ENCODE assay signal across 15 mouse cellular contexts in the genomic region with DNA sequence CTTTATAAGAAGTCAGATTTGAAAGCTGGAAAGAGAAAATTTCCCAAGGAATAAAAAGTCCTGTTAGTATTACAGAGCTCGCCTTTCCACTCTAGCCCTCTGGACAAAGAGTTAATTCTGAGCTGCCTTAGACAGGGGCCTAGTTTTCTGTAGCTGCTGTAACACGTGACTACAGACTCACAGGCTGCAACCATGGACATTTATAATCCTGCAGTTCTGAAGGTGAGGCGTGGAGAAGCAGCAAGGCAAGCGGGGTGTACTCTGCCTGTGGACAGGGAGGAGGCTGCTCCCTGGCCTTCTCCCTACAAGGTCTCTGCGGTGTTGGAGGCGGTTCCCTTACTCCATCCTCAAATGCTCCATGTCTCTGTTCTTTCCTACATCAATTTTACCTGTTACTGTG.
DNase-seq lines count a peak whose midpoint lies in the region; ATAC-seq and TF ChIP-seq lines count a peak whose summit lies in the region.
"Had no signal": no experiment of that assay in that cellular context is flagged by ENCODE, and none has a peak within 500 bp of the region (broad histone marks: within the 10 kb centered on the region; RNA-seq: fewer than 3 reads in every experiment).

No protein-coding gene starts in this region.

- intact Hi-C loops in gastrocnemius, postnatal 14 days (cut with DNase I; ENCODE audit: low total_unique reads) = no loop called here

- WGBS in kidney, adult 2 months = 51% methylated on average over 6 of the region's 6 CpGs
- WGBS in kidney, embryonic 16.5 days = 62% methylated on average over 6 of the region's 6 CpGs
- WGBS in hindbrain, embryonic 12.5 days = 80% methylated on average over 6 of the region's 6 CpGs
- 44% methylated on average over 6 of the region's 6 CpGs for WGBS in limb, embryonic 13.5 days

- peak overlapping the region; percentile 71 for H3K27ac ChIP-seq in kidney, adult 2 months (ENCODE audit: insufficient read depth, low read depth, low read length)
- no peak overlapping the region for H3K27ac ChIP-seq in kidney, embryonic 16.5 days (ENCODE audit: low read length)
- peak overlapping the region; percentile 30; the same call in 1 of the 2 replicates for H3K27ac ChIP-seq in hindbrain, embryonic 12.5 days
- H3K27ac ChIP-seq in limb, embryonic 13.5 days = peak overlapping the region; percentile 73
- H3K27ac ChIP-seq: heart, embryonic 13.5 days had no signal

- no peaks in the 10 kb centered on the region for H3K36me3 ChIP-seq in kidney, adult 2 months (ENCODE audit: control insufficient read depth, insufficient read depth, low read length)
- H3K36me3 ChIP-seq in kidney, embryonic 16.5 days (ENCODE audit: insufficient read depth, low read length) = no peaks in the 10 kb centered on the region
- no peaks in the 10 kb centered on the region for H3K36me3 ChIP-seq in hindbrain, embryonic 12.5 days
- H3K36me3 ChIP-seq in limb, embryonic 13.5 days = no peaks in the 10 kb centered on the region
- H3K36me3 ChIP-seq: heart, embryonic 13.5 days had no signal

- no peaks in the 10 kb centered on the region for H3K27me3 ChIP-seq in kidney, adult 2 months (replicated peaks; ENCODE audit: control insufficient read depth, insufficient read depth, low read length)
- no peaks in the 10 kb centered on the region for H3K27me3 ChIP-seq in kidney, embryonic 16.5 days (ENCODE audit: insufficient read depth, low read length)
- H3K27me3 ChIP-seq in hindbrain, embryonic 12.5 days = no peaks in the 10 kb centered on the region
- no peaks in the 10 kb centered on the region for H3K27me3 ChIP-seq in limb, embryonic 13.5 days
- H3K27me3 ChIP-seq: heart, embryonic 13.5 days had no signal

- no peak overlapping the region for H3K4me3 ChIP-seq in kidney, adult 2 months (ENCODE audit: insufficient read depth, low read depth, low read length)
- H3K4me3 ChIP-seq in kidney, embryonic 16.5 days (ENCODE audit: low read length) = no peak overlapping the region
- H3K4me3 ChIP-seq in hindbrain, embryonic 12.5 days = no peak overlapping the region
- no peak overlapping the region for H3K4me3 ChIP-seq in limb, embryonic 13.5 days
- H3K4me3 ChIP-seq: erythroblast, embryonic 14.5 days; heart, embryonic 13.5 days had no signal

- H3K4me1 ChIP-seq in kidney, adult 2 months (ENCODE audit: control insufficient read depth, insufficient read depth, low read length) = peaks cover 40% of the 10 kb centered on the region
- peaks cover 14% of the 10 kb centered on the region; the same call in 1 of the 2 replicates for H3K4me1 ChIP-seq in kidney, embryonic 16.5 days (ENCODE audit: insufficient read depth, low read length)
- peaks cover 5% of the 10 kb centered on the region; the same call in 1 of the 2 replicates for H3K4me1 ChIP-seq in hindbrain, embryonic 12.5 days
- H3K4me1 ChIP-seq in limb, embryonic 13.5 days = peaks cover 44% of the 10 kb centered on the region

- TF ChIP-seq POLR2A in kidney, adult 2 months (IDR thresholded peaks at IDR 0.05; ENCODE audit: low read depth, low read length) = no peak

- no peaks in the 10 kb centered on the region for H3K9me3 ChIP-seq in kidney, embryonic 16.5 days (ENCODE audit: low read length)
- H3K9me3 ChIP-seq in hindbrain, embryonic 12.5 days (replicated peaks) = no peaks in the 10 kb centered on the region
- H3K9me3 ChIP-seq in limb, embryonic 13.5 days = no peaks in the 10 kb centered on the region
- H3K9me3 ChIP-seq: heart, embryonic 13.5 days had no signal

- TF ChIP-seq CTCF in kidney, adult 2 months (conservative IDR thresholded peaks at IDR 0.05; ENCODE audit: insufficient read depth, insufficient read length, low read depth, low read length) = no peak

- H3K4me2 ChIP-seq in kidney, embryonic 16.5 days (replicated peaks; ENCODE audit: low read depth, low read length) = no peak overlapping the region
- H3K4me2 ChIP-seq in hindbrain, embryonic 12.5 days (replicated peaks) = no peak overlapping the region
- 0 out of 2 replicates have a peak overlapping the region, but pooled peaks have one; percentile 3 for H3K4me2 ChIP-seq in limb, embryonic 13.5 days (replicated peaks)
- H3K4me2 ChIP-seq: heart, embryonic 13.5 days had no signal

- H3K9ac ChIP-seq in kidney, embryonic 16.5 days (replicated peaks; ENCODE audit: low read length) = no peak overlapping the region; the same call in 1 of the 2 replicates
- H3K9ac ChIP-seq in hindbrain, embryonic 12.5 days = no peak overlapping the region
- H3K9ac ChIP-seq in limb, embryonic 13.5 days = no peak overlapping the region
- H3K9ac ChIP-seq: heart, embryonic 13.5 days had no signal

- peak; percentile 59 for DNase-seq in kidney, adult 2 months
- peak; percentile 16 for DNase-seq in brain, adult 2 months (ENCODE audit: low read depth, low spot score)
- DNase-seq in gastrocnemius, adult 18-20 months (ENCODE audit: low spot score) = no peak
- no peak for DNase-seq in gastrocnemius, postnatal 14 days
- DNase-seq: cerebellum, postnatal 36 days; gastrocnemius, postnatal 10 days; right cerebral cortex, adult 18-20 months; thymus, postnatal 25 days had no signal

- no peak for ATAC-seq in kidney, embryonic 16.5 days (ENCODE audit: low FRiP score, low TSS enrichment)
- ATAC-seq in hindbrain, embryonic 12.5 days (ENCODE audit: low FRiP score) = no peak
- ATAC-seq in limb, embryonic 13.5 days (ENCODE audit: low FRiP score, low read depth) = peak; percentile 28; the same call in 1 of the 2 replicates
- ATAC-seq in erythroid progenitor cell, adult 5-6 weeks (replicated peaks; ENCODE audit: low FRiP score, poor library complexity, severe bottlenecking) = no peak
- ATAC-seq: activated CD4-positive, CD25-positive, alpha-beta regulatory T cell, adult 4 months had no signal

Comparison
In these comparisons a context has a peak if more than half of its experiments do, and no peak if none do; other contexts are left out.
1. DNase-seq: peak in kidney, adult 2 months (single experiment) and brain, adult 2 months (single experiment); none in gastrocnemius, adult 18-20 months (single experiment) and gastrocnemius, postnatal 14 days (single experiment).